Mouse (Mus musculus) midbrain, embryonic 13.5 days (tissue): ENCODE measurements at regions not wholly inside any gene's neighbourhood (a gene's known extent, or its start where the extent isn't known, plus 50 kb on each side); places are given as distances from the start of the nearest gene placed in this dataset.

Experiments used
- ATAC-seq: fragments of 200-750 bp; cut with Nextera tagmentation; 2 replicates; pipeline ENCODE4 v1.8.0; 2017; ENCODE audit warnings: mild to moderate bottlenecking, moderate TSS enrichment, moderate library complexity
- H3K27ac ChIP-seq: fragments of 300-500 bp; sonication (generic); 2 replicates; pipeline ENCODE4 v1.5.1; 2015; ENCODE audit warnings: inconsistent platforms, mild to moderate bottlenecking, moderate library complexity
- H3K27me3 ChIP-seq: fragments of 300-500 bp; sonication (generic); 2 replicates; pipeline ENCODE4 v1.6.1; 2015; ENCODE audit warnings: mild to moderate bottlenecking, inconsistent platforms
- H3K36me3 ChIP-seq: fragments of 300-500 bp; sonication (generic); 2 replicates; pipeline ENCODE4 v1.6.1; 2015; ENCODE audit warnings: mild to moderate bottlenecking, inconsistent platforms
- H3K4me1 ChIP-seq: fragments of 300-500 bp; sonication (generic); replicated peaks from 2 replicates; pipeline ENCODE4 v1.6.1; 2015; ENCODE audit warnings: inconsistent platforms
- H3K4me2 ChIP-seq: fragments of 300-500 bp; sonication (generic); replicated peaks from 2 replicates; pipeline ENCODE4 v1.6.1; 2015; ENCODE audit warnings: moderate library complexity, mild to moderate bottlenecking, inconsistent platforms
- H3K4me3 ChIP-seq: fragments of 300-500 bp; sonication (generic); replicated peaks from 2 replicates; pipeline ENCODE4 v1.5.1; 2015; ENCODE audit warnings: mild to moderate bottlenecking, inconsistent platforms
- H3K9ac ChIP-seq: fragments of 300-500 bp; sonication (generic); replicated peaks from 2 replicates; pipeline ENCODE4 v1.6.1; 2015; ENCODE audit warnings: mild to moderate bottlenecking, inconsistent platforms
- H3K9me3 ChIP-seq: fragments of 300-500 bp; sonication (generic); 2 replicates; pipeline ENCODE4 v1.6.1; 2016; ENCODE audit warnings: mild to moderate bottlenecking, inconsistent platforms
- WGBS: fragments of 180-500 bp; shearing (Covaris S2); methylation state at CpG from one replicate; pipeline ENCODE4 v1.1.7; 2015; 5-methylcytosine and 5-hydroxymethylcytosine counted together

DNA sequence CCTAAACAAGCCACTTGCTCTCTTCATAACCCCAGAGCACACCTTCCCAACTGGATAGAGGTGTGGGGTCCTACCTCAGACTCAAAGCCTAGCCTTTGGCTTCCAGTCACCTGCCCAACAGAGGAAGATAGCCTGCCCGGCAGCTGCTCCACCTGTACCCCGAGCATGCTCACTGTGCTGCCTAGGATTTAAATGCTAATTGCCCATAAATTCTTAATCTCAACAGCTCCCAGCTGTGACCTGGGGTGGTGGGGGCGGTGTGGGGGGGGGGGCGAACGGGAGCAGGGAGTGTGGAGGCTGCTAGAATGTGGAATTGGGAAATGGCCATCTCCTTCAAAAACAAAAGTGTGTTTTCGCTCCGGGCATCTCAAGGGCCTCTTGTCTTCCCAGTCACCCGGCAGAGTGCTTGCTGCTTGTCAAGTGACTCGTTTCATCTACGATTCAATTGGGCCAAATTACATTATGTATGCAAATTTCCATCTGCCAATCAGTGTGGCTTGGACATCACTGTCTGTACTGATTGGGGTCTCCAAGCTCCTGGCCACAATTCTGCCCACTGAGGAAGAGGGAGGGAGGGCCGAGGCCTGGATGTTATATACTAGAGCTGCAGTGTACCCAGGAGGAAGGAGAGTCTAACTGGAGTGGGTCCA is 188.6 kb upstream of the Zmiz1 start:
- ATAC-seq, result peak; percentile 80
- H3K27ac ChIP-seq, result peak overlapping the region; percentile 41
- peak overlapping the region; percentile 11; the same call in 1 of the 2 replicates for H3K4me2 ChIP-seq
- no peaks in the 10 kb centered on the region; the same call in 1 of the 2 replicates for H3K27me3 ChIP-seq
- no peak overlapping the region for H3K4me3 ChIP-seq
- 15% methylated on average over 11 of the region's 11 CpGs for WGBS
- no peaks in the 10 kb centered on the region for H3K9me3 ChIP-seq
- H3K4me1 ChIP-seq, result peaks cover 47% of the 10 kb centered on the region
- no peak overlapping the region for H3K9ac ChIP-seq
- H3K36me3 ChIP-seq, result no peaks in the 10 kb centered on the region

GRCm38 (mm10) chr14:25272366-25273156 is 186.4 kb upstream of the Zmiz1 start:
- no peak overlapping the region for H3K4me2 ChIP-seq
- H3K9me3 ChIP-seq, result no peaks in the 10 kb centered on the region
- H3K4me3 ChIP-seq, result no peak overlapping the region
- ATAC-seq, result no peak
- H3K27me3 ChIP-seq, result no peaks in the 10 kb centered on the region; the same call in 1 of the 2 replicates
- no peak overlapping the region for H3K9ac ChIP-seq
- H3K36me3 ChIP-seq, result no peaks in the 10 kb centered on the region
- peaks cover 36% of the 10 kb centered on the region for H3K4me1 ChIP-seq
- no peak overlapping the region for H3K27ac ChIP-seq
- 81% methylated on average over 11 of the region's 11 CpGs for WGBS

DNA sequence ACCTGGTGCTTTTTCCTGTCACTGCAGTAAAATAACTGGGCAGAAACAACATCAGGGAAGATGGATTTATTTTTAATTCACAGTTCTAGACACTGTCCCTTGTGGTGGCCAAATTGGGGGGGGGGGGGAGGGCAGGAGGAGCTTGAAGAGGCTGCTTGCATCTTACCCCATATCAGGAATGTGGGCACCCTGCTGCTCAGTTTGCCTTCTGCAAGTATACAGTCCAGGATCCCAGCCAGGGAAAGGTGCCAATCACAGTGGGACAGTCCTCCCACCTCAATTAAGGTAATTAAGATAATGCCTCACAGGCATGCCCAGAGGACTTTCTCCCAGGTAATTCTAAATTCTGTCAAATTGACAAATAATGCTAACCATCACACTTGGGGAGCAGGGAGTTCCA is 179.2 kb upstream of the Zmiz1 start:
- H3K9ac ChIP-seq, result no peak overlapping the region
- no peak for ATAC-seq
- no peaks in the 10 kb centered on the region for H3K36me3 ChIP-seq
- H3K4me2 ChIP-seq, result no peak overlapping the region
- H3K27me3 ChIP-seq, result no peaks in the 10 kb centered on the region
- no peaks in the 10 kb centered on the region for H3K9me3 ChIP-seq
- H3K4me1 ChIP-seq, result peaks cover 31% of the 10 kb centered on the region
- H3K4me3 ChIP-seq, result no peak overlapping the region
- no peak overlapping the region for H3K27ac ChIP-seq

GRCm38 (mm10) chr14:25292557-25292956 is 166.4 kb upstream of the Zmiz1 start:
- Histone ChIP-seq H3K27me3 (no peaks in the 10 kb centered on the region), H3K36me3 (no peaks in the 10 kb centered on the region), H3K4me2 (no peak overlapping the region), H3K4me1 (peaks cover 7% of the 10 kb centered on the region; the same call in 1 of the 2 replicates), H3K9ac (no peak overlapping the region), H3K27ac (no peak overlapping the region), H3K9me3 (no peaks in the 10 kb centered on the region), H3K4me3 (no peak overlapping the region)
- 70% methylated on average over 1 of the region's 1 CpGs for WGBS
- ATAC-seq, result no peak

DNA sequence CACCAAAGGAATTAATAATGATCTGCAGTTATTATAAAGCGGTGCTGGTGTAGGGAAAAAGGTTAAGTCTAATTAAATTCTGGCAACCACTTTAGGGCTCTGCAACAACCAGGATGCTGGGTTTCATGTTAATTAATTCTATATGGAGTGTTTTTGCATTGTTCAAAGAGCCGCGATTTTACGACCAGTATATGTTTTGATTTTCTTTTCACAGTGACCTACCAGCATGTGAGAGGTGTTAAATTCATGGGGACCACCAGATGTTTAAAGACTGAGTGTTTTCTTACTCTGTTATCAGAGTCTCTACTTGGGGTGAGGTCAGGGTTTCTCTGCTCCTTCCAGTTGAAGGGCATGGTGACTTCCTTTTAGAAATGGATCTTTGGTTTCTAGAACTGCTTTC is 164.8 kb upstream of the Zmiz1 start:
- ATAC-seq, result no peak
- no peak overlapping the region for H3K4me2 ChIP-seq
- no peak overlapping the region for H3K4me3 ChIP-seq
- H3K9ac ChIP-seq, result no peak overlapping the region
- no peaks in the 10 kb centered on the region for H3K9me3 ChIP-seq
- 74% methylated on average over 4 of the region's 4 CpGs for WGBS
- H3K27me3 ChIP-seq, result no peaks in the 10 kb centered on the region
- peaks cover 7% of the 10 kb centered on the region; the same call in 1 of the 2 replicates for H3K4me1 ChIP-seq
- H3K27ac ChIP-seq, result no peak overlapping the region
- H3K36me3 ChIP-seq, result no peaks in the 10 kb centered on the region

GRCm38 (mm10) chr14:25295688-25296350 is 163.2 kb upstream of the Zmiz1 start:
- Histone ChIP-seq H3K36me3 (no peaks in the 10 kb centered on the region), H3K4me1 (peaks cover 7% of the 10 kb centered on the region; the same call in 1 of the 2 replicates), H3K9ac (no peak overlapping the region), H3K27me3 (no peaks in the 10 kb centered on the region), H3K4me3 (no peak overlapping the region), H3K9me3 (no peaks in the 10 kb centered on the region), H3K27ac (no peak overlapping the region), H3K4me2 (no peak overlapping the region)
- ATAC-seq, result no peak
- WGBS, result 54% methylated on average over 5 of the region's 5 CpGs

GRCm38 (mm10) chr14:25299673-25300190 is 159.3 kb upstream of the Zmiz1 start:
- Histone ChIP-seq H3K27ac (no peak overlapping the region), H3K4me2 (no peak overlapping the region), H3K9ac (no peak overlapping the region), H3K4me1 (peaks cover 38% of the 10 kb centered on the region), H3K27me3 (no peaks in the 10 kb centered on the region), H3K9me3 (no peaks in the 10 kb centered on the region), H3K4me3 (no peak overlapping the region), H3K36me3 (no peaks in the 10 kb centered on the region)
- WGBS, result 85% methylated on average over 3 of the region's 3 CpGs
- no peak for ATAC-seq

DNA sequence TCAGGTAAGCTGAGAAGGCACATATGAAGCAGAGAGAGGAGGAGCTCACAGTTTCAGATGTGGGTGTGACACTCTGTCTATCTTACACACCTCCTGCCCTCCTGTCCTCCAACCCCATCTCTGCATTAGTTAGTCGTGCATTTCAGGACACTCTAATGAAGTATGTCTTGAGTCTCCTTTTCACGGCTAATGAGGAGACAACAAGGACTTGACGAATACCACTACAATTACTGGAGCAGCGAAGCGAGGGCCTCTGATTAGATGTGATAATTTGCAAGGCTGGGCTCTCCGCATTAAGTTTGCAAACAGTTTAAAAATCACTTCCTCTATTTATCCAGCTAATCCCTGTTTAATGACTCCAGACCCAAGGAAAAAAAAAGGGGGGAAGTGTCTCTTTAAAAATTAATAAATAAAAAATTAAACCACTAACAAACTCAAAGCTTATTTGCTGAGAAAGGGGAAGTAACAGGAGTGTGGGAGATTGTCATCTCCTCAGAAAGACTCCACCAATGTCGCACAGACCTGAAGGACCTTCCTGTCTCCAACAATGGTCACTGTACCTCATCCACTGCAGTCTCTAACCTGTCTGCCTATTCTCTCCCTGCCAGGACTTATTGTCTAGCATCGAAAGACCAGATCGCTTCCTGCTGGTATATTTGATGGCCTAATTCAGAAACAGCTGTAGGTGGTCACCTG is 157.5 kb upstream of the Zmiz1 start:
- 38% methylated on average over 9 of the region's 9 CpGs for WGBS
- H3K27me3 ChIP-seq, result no peaks in the 10 kb centered on the region
- no peaks in the 10 kb centered on the region for H3K9me3 ChIP-seq
- peaks cover 42% of the 10 kb centered on the region for H3K4me1 ChIP-seq
- no peak overlapping the region for H3K9ac ChIP-seq
- no peak for ATAC-seq
- no peak overlapping the region for H3K4me2 ChIP-seq
- no peaks in the 10 kb centered on the region for H3K36me3 ChIP-seq
- H3K27ac ChIP-seq, result no peak overlapping the region
- no peak overlapping the region for H3K4me3 ChIP-seq

GRCm38 (mm10) chr14:25304391-25304851 is 154.6 kb upstream of the Zmiz1 start:
- peaks cover 3% of the 10 kb centered on the region; the same call in 1 of the 2 replicates for H3K27me3 ChIP-seq

GRCm38 (mm10) chr14:25306166-25306565 is 152.8 kb upstream of the Zmiz1 start:
- Histone ChIP-seq H3K4me2 (no peak overlapping the region), H3K9ac (no peak overlapping the region), H3K27me3 (peaks cover 3% of the 10 kb centered on the region; the same call in 1 of the 2 replicates), H3K9me3 (no peaks in the 10 kb centered on the region), H3K36me3 (no peaks in the 10 kb centered on the region), H3K27ac (no peak overlapping the region), H3K4me1 (peaks cover 55% of the 10 kb centered on the region), H3K4me3 (no peak overlapping the region)
- no peak for ATAC-seq
- WGBS, result 65% methylated on average over 7 of the region's 7 CpGs

More at GRCm38 (mm10) chr14:25304391-25304851, 154.6 kb upstream of the Zmiz1 start:
- H3K4me1 ChIP-seq, result peaks cover 49% of the 10 kb centered on the region
- WGBS, result 4% methylated on average over 9 of the region's 9 CpGs
- no peak overlapping the region for H3K4me3 ChIP-seq
- ATAC-seq, result peak; percentile 59
- H3K27ac ChIP-seq, result peak overlapping the region; percentile 67
- H3K9ac ChIP-seq, result no peak overlapping the region
- no peaks in the 10 kb centered on the region for H3K36me3 ChIP-seq
- H3K4me2 ChIP-seq, result no peak overlapping the region
- no peaks in the 10 kb centered on the region for H3K9me3 ChIP-seq

- H3K27me3 ChIP-seq, result peaks cover 3% of the 10 kb centered on the region; the same call in 1 of the 2 replicates
- H3K4me1 ChIP-seq, result peaks cover 53% of the 10 kb centered on the region
- no peak overlapping the region for H3K4me3 ChIP-seq
- no peaks in the 10 kb centered on the region for H3K36me3 ChIP-seq
- no peak for ATAC-seq
- no peak overlapping the region for H3K4me2 ChIP-seq
- WGBS, result 74% methylated on average over 3 of the region's 3 CpGs
- no peak overlapping the region for H3K9ac ChIP-seq
- H3K27ac ChIP-seq, result no peak overlapping the region
- no peaks in the 10 kb centered on the region for H3K9me3 ChIP-seq
Measured at GRCm38 (mm10) chr14:25306961-25307654, 151.9 kb upstream of the Zmiz1 start.
